Mouse (Mus musculus): ENCODE measurements around the gene Camk2g.

Gene Camk2g

DNA sequence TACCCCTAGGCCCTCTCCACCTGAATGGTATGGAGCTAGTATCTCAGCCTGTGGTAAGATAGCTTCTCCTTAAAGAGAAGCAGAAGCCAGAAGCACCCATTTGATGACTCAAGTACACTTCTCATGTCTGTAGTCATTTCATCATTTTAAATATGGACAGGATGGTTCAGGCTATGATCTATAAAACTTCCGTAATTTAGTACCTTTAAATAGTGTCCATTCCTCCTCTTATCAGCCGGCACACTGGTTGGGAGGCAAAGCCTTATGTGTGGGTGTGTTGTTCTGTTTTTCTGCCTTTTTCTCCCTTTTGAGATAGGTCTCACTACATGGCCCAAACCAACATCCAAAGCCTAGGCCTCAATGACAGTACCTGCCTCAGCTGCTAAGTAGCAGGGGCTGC is 95.4 kb downstream of the Camk2g start:
- no peak for DNase-seq

DNA sequence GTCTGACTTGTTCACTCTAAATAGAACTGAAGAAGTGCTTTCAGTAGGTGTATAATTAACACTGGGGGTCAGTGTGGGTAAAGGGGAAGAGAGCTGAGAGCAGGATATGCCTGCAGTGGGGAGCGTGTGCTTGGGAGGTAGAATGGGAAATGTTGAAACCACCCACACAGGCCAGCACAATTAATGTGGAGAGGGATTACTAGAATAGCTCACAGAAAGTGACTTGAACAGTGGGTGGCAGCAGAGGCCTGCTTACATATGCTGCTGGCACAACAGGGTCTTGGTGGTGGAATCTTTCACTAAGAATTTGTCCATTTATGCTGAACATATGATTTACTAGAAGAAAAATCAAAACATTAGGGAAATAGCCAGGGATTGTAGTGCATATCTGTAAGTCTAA is 96.9 kb downstream of the Camk2g start:
- peak in 1 of 2 experiments; percentile 44 for DNase-seq

DNA sequence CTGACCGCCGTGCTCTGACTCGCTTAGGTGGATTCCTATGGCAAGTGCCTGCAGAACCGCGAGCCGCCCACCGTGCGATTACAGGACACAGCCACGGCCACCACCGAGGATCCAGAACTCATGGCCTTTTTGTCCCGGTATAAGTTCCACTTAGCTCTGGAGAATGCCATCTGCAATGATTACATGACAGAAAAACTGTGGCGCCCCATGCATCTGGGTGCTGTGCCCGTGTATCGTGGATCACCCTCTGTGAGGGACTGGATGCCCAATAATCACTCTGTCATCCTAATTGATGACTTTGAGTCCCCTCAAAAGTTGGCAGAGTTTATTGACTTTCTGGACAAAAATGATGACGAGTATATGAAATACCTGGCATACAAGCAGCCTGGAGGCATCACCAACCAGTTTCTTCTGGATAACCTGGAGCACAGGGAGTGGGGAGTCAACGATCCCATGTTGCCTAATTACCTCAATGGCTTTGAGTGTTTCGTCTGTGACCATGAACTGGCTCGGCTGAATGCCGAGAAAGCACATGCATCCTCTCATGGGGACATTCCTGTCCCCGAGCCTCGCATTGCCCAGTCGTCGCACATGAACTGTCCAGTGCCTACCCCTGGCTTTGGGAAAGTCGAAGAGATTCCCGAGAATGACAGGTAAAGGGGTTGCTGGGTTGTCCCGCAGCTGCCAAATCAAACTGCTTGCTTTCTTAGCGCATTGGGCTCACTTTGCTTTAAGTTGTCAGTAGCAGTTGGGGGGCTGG is 97.9 kb downstream of the Camk2g start:
- DNase-seq = no peak

GRCm38 (mm10) chr14:20694884-20695760 is 98.8 kb downstream of the Camk2g start, which contains the start of gene Fut11:
TSS of gene Fut11 (plus strand) at chr14:20694968.
- peak; percentile 75 to 79 for DNase-seq

GRCm38 (mm10) chr14:20694185-20694883 is 99.6 kb downstream of the Camk2g start:
- no peak for DNase-seq

- DNase-seq = no peak
These were observed 100.2 kb downstream of the Camk2g start for GRCm38 (mm10) chr14:20693589-20694101.

DNA sequence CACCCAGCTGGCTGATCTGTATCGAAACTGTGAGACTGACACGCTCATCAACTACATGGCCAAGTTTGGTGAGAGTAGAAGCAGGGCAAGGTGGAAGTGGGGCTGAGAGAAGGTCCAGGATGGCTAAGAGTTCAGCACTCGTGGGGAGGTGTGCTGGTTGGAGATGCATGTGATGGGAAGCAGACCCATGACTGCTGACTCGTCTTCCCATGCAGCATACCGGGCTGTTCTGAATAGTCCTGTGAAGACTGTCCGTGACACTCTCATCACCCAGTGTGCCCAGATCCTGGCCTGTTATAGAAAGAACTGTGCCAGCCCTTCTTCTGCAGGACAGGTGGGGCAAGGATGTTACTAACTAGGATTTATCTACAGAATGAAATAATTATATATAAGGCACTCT is 102.1 kb downstream of the Camk2g start:
- DNase-seq = no peak

DNA sequence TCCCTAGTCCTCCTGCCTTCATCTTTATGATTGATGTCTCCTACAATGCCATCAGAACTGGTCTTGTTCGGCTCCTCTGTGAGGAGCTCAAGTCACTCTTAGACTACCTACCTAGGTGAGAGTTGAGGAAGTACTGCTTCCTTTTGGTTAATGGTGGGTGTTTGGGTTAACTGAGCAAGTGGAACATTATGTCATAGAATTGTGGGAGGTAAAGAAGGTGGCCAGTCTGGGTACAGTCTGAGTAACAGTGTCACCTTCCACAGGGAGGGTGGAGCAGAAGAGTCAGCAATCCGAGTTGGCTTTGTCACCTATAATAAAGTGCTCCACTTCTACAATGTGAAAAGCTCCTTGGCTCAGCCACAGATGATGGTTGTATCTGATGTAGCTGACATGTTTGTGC is 104.9 kb downstream of the Camk2g start:
- no peak for DNase-seq

DNA sequence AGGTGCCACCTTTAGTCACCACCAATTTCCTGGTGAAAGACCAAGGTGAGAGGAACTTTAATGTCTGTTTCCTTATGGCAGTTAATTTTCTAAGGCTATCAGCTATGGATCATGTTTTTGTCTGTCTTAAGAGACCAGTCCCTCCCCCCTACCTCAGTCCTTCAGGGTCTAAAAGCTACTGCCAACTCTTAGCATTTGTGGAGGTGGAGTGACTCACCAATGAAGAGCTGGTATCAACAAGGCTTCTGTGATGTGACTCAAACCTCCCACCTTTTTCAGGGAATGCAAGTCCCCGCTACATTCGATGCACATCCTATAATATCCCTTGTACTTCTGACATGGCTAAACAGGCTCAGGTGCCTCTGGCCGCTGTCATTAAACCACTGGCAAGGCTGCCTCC is 107.3 kb downstream of the Camk2g start:
- no peak for DNase-seq

Data from spleen, adult 18-20 months (tissue).